Mouse (Mus musculus) adipocyte (in vitro differentiated cells): ENCODE measurements at regions not wholly inside any gene's neighbourhood (a gene's known extent, or its start where the extent isn't known, plus 50 kb on each side); places are given as distances from the start of the nearest gene placed in this dataset.

Experiments used
- DNase-seq: peaks from one replicate; pipeline ENCODE4 v3.0.0-alpha.2; 2016; ENCODE audit warnings: low spot score

GRCm38 (mm10) chr4:114296380-114296779, 110.1 kb upstream of the Trabd2b start:
- peak; percentile 4 for DNase-seq

- DNase-seq, result peak; percentile 10
These were observed 108.0 kb upstream of the Trabd2b start for GRCm38 (mm10) chr4:114298517-114298916.

GRCm38 (mm10) chr4:114300390-114301012, 106.0 kb upstream of the Trabd2b start:
- DNase-seq, result peak; percentile 67

GRCm38 (mm10) chr4:114304654-114305053, 101.9 kb upstream of the Trabd2b start:
- DNase-seq, result no peak

- DNase-seq, result peak; percentile 55
These were observed 99.0 kb upstream of the Trabd2b start for GRCm38 (mm10) chr4:114307491-114307890.

GRCm38 (mm10) chr4:114308518-114308917, 98.0 kb upstream of the Trabd2b start:
- DNase-seq, result peak; percentile 64

- peak; percentile 59 for DNase-seq
These were observed 91.5 kb upstream of the Trabd2b start for GRCm38 (mm10) chr4:114315051-114315450.

GRCm38 (mm10) chr4:114315556-114315955, 91.0 kb upstream of the Trabd2b start:
- DNase-seq, result peak; percentile 68

- no peak for DNase-seq
These were observed 89.4 kb upstream of the Trabd2b start for GRCm38 (mm10) chr4:114317076-114317475.

- no peak for DNase-seq
These were observed 86.4 kb upstream of the Trabd2b start for GRCm38 (mm10) chr4:114320076-114320475.

GRCm38 (mm10) chr4:114321516-114322339, 84.8 kb upstream of the Trabd2b start:
- no peak for DNase-seq

- DNase-seq, result no peak
These were observed 76.5 kb upstream of the Trabd2b start for GRCm38 (mm10) chr4:114329978-114330377.

- no peak for DNase-seq
These were observed 75.4 kb upstream of the Trabd2b start for GRCm38 (mm10) chr4:114331161-114331560.

GRCm38 (mm10) chr4:114334850-114335249, 71.7 kb upstream of the Trabd2b start:
- DNase-seq, result no peak

- DNase-seq, result peak; percentile 26
These were observed 70.3 kb upstream of the Trabd2b start for GRCm38 (mm10) chr4:114336029-114336746.

- DNase-seq, result no peak
These were observed 69.8 kb upstream of the Trabd2b start for GRCm38 (mm10) chr4:114336747-114337090.

GRCm38 (mm10) chr4:114339793-114340192, 66.7 kb upstream of the Trabd2b start:
- DNase-seq, result no peak

- no peak for DNase-seq
These were observed 61.4 kb upstream of the Trabd2b start for GRCm38 (mm10) chr4:114345154-114345553.

GRCm38 (mm10) chr4:114346068-114346747, 60.3 kb upstream of the Trabd2b start:
- peak; percentile 77 for DNase-seq

GRCm38 (mm10) chr4:114346884-114347283, 59.6 kb upstream of the Trabd2b start:
- no peak for DNase-seq

- no peak for DNase-seq
These were observed 56.9 kb upstream of the Trabd2b start for GRCm38 (mm10) chr4:114349601-114350000.

GRCm38 (mm10) chr4:114351282-114351681, 55.2 kb upstream of the Trabd2b start:
- DNase-seq, result no peak
